Mouse (Mus musculus): Measurements from ENCODE around the gene 4930503B20Rik. TPM values are rescaled to one million over a fixed set of nuclear protein-coding genes. Genes with fewer than 3 reads are reported as not detected.

4930503B20Rik gene
- polyA plus RNA-seq, 1 experiment = not detected

GRCm38 (mm10) chr3:146649311-146649894, 1.7 kb downstream of the 4930503B20Rik start:
- H3K9ac ChIP-seq (ENCODE audit: low read depth, poor library complexity, severe bottlenecking) = no peak overlapping the region
- no peaks in the 10 kb centered on the region for H3K9me3 ChIP-seq (replicated peaks; ENCODE audit: control insufficient read depth, insufficient read depth, low read length, poor library complexity, severe bottlenecking)
- TF ChIP-seq CTCF (IDR thresholded peaks at IDR 0.05; ENCODE audit: low read depth, low read length) (no peak), POLR2A (IDR thresholded peaks at IDR 0.05; ENCODE audit: insufficient read depth, low read length) (no peak)
- H3K36me3 ChIP-seq (ENCODE audit: control insufficient read depth, insufficient read depth, low read length, poor library complexity, severe bottlenecking) = no peaks in the 10 kb centered on the region
- no peaks in the 10 kb centered on the region for H3K4me1 ChIP-seq (ENCODE audit: control insufficient read depth, insufficient read depth, low read length)
- no peak overlapping the region for H3K27ac ChIP-seq (ENCODE audit: insufficient read depth, low read length)
- no peaks in the 10 kb centered on the region for H3K27me3 ChIP-seq (ENCODE audit: control insufficient read depth, insufficient read depth, low read length, poor library complexity, severe bottlenecking)
- H3K4me3 ChIP-seq (ENCODE audit: low read depth, low read length) = no peak overlapping the region

DNA sequence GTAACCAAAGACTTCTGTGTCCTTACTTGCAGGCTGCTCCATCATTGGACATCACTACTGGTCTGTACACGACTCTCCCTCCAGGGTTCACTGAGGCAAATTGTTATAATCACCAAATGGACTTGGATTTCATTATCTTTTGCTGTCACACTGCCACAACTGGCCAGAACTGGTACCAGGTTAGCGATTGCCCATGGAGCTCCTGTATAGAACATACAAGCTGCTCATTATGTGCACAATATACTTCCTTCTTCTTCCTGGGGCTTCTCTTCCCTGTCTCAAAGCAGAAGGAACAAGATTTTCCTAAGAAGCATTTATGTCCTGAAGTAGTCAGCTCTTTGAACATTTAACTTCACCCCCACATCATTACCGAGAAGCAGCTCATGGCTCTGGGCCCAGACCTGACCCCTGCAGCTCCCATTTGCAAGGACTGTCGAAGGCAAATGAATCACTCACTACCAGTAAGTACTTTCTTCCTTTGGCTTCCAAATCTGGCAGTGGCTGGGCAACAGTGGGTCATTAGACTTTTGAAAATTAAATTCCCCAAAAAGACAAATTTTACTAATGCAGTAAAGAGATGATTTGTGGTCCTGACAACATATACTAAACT, 9.2 kb downstream of the 4930503B20Rik start:
- Histone ChIP-seq H3K36me3 (ENCODE audit: control insufficient read depth, insufficient read depth, low read length, poor library complexity, severe bottlenecking) (no peaks in the 10 kb centered on the region), H3K27me3 (ENCODE audit: control insufficient read depth, insufficient read depth, low read length, poor library complexity, severe bottlenecking) (no peaks in the 10 kb centered on the region), H3K9ac (ENCODE audit: low read depth, poor library complexity, severe bottlenecking) (no peak overlapping the region), H3K27ac (ENCODE audit: insufficient read depth, low read length) (no peak overlapping the region), H3K9me3 (replicated peaks; ENCODE audit: control insufficient read depth, insufficient read depth, low read length, poor library complexity, severe bottlenecking) (0 out of 2 replicates have a peak, but pooled peaks cover 2% of the 10 kb centered on the region), H3K4me3 (ENCODE audit: low read depth, low read length) (no peak overlapping the region), H3K4me1 (ENCODE audit: control insufficient read depth, insufficient read depth, low read length) (no peaks in the 10 kb centered on the region)
- no peak for TF ChIP-seq CTCF (IDR thresholded peaks at IDR 0.05; ENCODE audit: low read depth, low read length)
- TF ChIP-seq POLR2A (IDR thresholded peaks at IDR 0.05; ENCODE audit: insufficient read depth, low read length) = no peak
- no peak for TF ChIP-seq EP300 (IDR thresholded peaks at IDR 0.05; ENCODE audit: insufficient read depth, low read depth, low read length)

GRCm38 (mm10) chr3:146632506-146632905, 18.6 kb downstream of the 4930503B20Rik start:
- H3K27ac ChIP-seq (ENCODE audit: insufficient read depth, low read length) = no peak overlapping the region
- H3K4me1 ChIP-seq (ENCODE audit: control insufficient read depth, insufficient read depth, low read length) = no peaks in the 10 kb centered on the region
- H3K9ac ChIP-seq (ENCODE audit: low read depth, poor library complexity, severe bottlenecking) = no peak overlapping the region
- no peak for TF ChIP-seq CTCF (IDR thresholded peaks at IDR 0.05; ENCODE audit: low read depth, low read length)
- TF ChIP-seq POLR2A (IDR thresholded peaks at IDR 0.05; ENCODE audit: insufficient read depth, low read length) = no peak
- no peaks in the 10 kb centered on the region for H3K27me3 ChIP-seq (ENCODE audit: control insufficient read depth, insufficient read depth, low read length, poor library complexity, severe bottlenecking)
- H3K9me3 ChIP-seq (replicated peaks; ENCODE audit: control insufficient read depth, insufficient read depth, low read length, poor library complexity, severe bottlenecking) = no peaks in the 10 kb centered on the region
- no peaks in the 10 kb centered on the region for H3K36me3 ChIP-seq (ENCODE audit: control insufficient read depth, insufficient read depth, low read length, poor library complexity, severe bottlenecking)
- no peak overlapping the region for H3K4me3 ChIP-seq (ENCODE audit: low read depth, low read length)

GRCm38 (mm10) chr3:146628227-146628982, 22.7 kb downstream of the 4930503B20Rik start:
- H3K27ac ChIP-seq (ENCODE audit: insufficient read depth, low read length) = no peak overlapping the region
- no peaks in the 10 kb centered on the region for H3K27me3 ChIP-seq (ENCODE audit: control insufficient read depth, insufficient read depth, low read length, poor library complexity, severe bottlenecking)
- TF ChIP-seq EP300 (IDR thresholded peaks at IDR 0.05; ENCODE audit: insufficient read depth, low read depth, low read length) (no peak), CTCF (IDR thresholded peaks at IDR 0.05; ENCODE audit: low read depth, low read length) (no peak), POLR2A (IDR thresholded peaks at IDR 0.05; ENCODE audit: insufficient read depth, low read length) (no peak)
- H3K9me3 ChIP-seq (replicated peaks; ENCODE audit: control insufficient read depth, insufficient read depth, low read length, poor library complexity, severe bottlenecking) = no peaks in the 10 kb centered on the region
- H3K4me3 ChIP-seq (ENCODE audit: low read depth, low read length) = no peak overlapping the region
- no peak overlapping the region for H3K9ac ChIP-seq (ENCODE audit: low read depth, poor library complexity, severe bottlenecking)
- H3K36me3 ChIP-seq (ENCODE audit: control insufficient read depth, insufficient read depth, low read length, poor library complexity, severe bottlenecking) = no peaks in the 10 kb centered on the region
- H3K4me1 ChIP-seq (ENCODE audit: control insufficient read depth, insufficient read depth, low read length) = no peaks in the 10 kb centered on the region

- Histone ChIP-seq H3K36me3 (ENCODE audit: control insufficient read depth, insufficient read depth, low read length, poor library complexity, severe bottlenecking) (no peaks in the 10 kb centered on the region), H3K9ac (ENCODE audit: low read depth, poor library complexity, severe bottlenecking) (no peak overlapping the region), H3K27ac (ENCODE audit: insufficient read depth, low read length) (no peak overlapping the region), H3K27me3 (ENCODE audit: control insufficient read depth, insufficient read depth, low read length, poor library complexity, severe bottlenecking) (no peaks in the 10 kb centered on the region; the same call in 1 of the 2 replicates), H3K4me3 (ENCODE audit: low read depth, low read length) (no peak overlapping the region), H3K9me3 (replicated peaks; ENCODE audit: control insufficient read depth, insufficient read depth, low read length, poor library complexity, severe bottlenecking) (no peaks in the 10 kb centered on the region), H3K4me1 (ENCODE audit: control insufficient read depth, insufficient read depth, low read length) (no peaks in the 10 kb centered on the region)
- TF ChIP-seq POLR2A (IDR thresholded peaks at IDR 0.05; ENCODE audit: insufficient read depth, low read length) (no peak), CTCF (IDR thresholded peaks at IDR 0.05; ENCODE audit: low read depth, low read length) (no peak), EP300 (IDR thresholded peaks at IDR 0.05; ENCODE audit: insufficient read depth, low read depth, low read length) (no peak)
Measured at GRCm38 (mm10) chr3:146625766-146626165, 25.4 kb downstream of the 4930503B20Rik start.

DNA sequence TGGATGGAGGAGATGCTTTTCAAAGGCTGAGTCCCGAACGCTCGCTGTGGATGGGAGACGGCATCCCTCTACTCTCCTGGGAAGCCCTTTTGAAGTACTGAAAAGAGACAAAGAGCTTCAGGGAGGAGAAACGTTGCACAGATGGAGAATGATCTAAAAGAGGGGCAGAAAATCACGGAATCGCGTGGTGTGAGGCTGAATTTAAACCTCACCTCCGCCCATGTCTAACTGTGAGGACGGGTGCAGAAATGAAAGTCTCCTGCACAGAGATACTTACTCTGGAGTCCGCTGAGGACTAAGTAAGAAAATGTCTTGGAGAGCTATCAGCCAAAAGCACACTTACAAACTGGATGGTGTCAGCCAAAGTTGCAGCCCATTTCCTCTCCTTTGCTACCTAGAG, 29.2 kb downstream of the 4930503B20Rik start:
- no peak for TF ChIP-seq POLR2A (IDR thresholded peaks at IDR 0.05; ENCODE audit: insufficient read depth, low read length)
- no peak for TF ChIP-seq CTCF (IDR thresholded peaks at IDR 0.05; ENCODE audit: low read depth, low read length)
- TF ChIP-seq EP300 (IDR thresholded peaks at IDR 0.05; ENCODE audit: insufficient read depth, low read depth, low read length) = no peak
- H3K9me3 ChIP-seq (replicated peaks; ENCODE audit: control insufficient read depth, insufficient read depth, low read length, poor library complexity, severe bottlenecking) = no peaks in the 10 kb centered on the region
- no peaks in the 10 kb centered on the region for H3K4me1 ChIP-seq (ENCODE audit: control insufficient read depth, insufficient read depth, low read length)
- no peaks in the 10 kb centered on the region for H3K36me3 ChIP-seq (ENCODE audit: control insufficient read depth, insufficient read depth, low read length, poor library complexity, severe bottlenecking)
- H3K27ac ChIP-seq (ENCODE audit: insufficient read depth, low read length) = no peak overlapping the region
- H3K27me3 ChIP-seq (ENCODE audit: control insufficient read depth, insufficient read depth, low read length, poor library complexity, severe bottlenecking) = no peaks in the 10 kb centered on the region; the same call in 1 of the 2 replicates
- no peak overlapping the region for H3K9ac ChIP-seq (ENCODE audit: low read depth, poor library complexity, severe bottlenecking)
- H3K4me3 ChIP-seq (ENCODE audit: low read depth, low read length) = no peak overlapping the region

Data from ES-Bruce4 (cell line).